Mouse (Mus musculus) thymus, postnatal 25 days (tissue): Measurements from ENCODE around the gene Flrt2.

Experiments
- DNase-seq: peaks from one replicate; pipeline ENCODE4 v3.0.0; 2022

Gene Flrt2

GRCm38 (mm10) chr12:95737571-95737970 is 45.5 kb downstream of the Flrt2 start:
- no peak for DNase-seq

GRCm38 (mm10) chr12:95738031-95738430 is 46.0 kb downstream of the Flrt2 start:
- DNase-seq: no peak

GRCm38 (mm10) chr12:95738491-95739135 is 46.6 kb downstream of the Flrt2 start:
- no peak for DNase-seq

GRCm38 (mm10) chr12:95739739-95740138 is 47.7 kb downstream of the Flrt2 start:
- DNase-seq: no peak

- no peak for DNase-seq
Observed at GRCm38 (mm10) chr12:95741296-95741695, 49.3 kb downstream of the Flrt2 start.

GRCm38 (mm10) chr12:95744307-95744706 is 52.3 kb downstream of the Flrt2 start:
- no peak for DNase-seq

GRCm38 (mm10) chr12:95746856-95747579 is 55.0 kb downstream of the Flrt2 start:
- no peak for DNase-seq

- DNase-seq: no peak
Observed at GRCm38 (mm10) chr12:95748760-95749159, 56.7 kb downstream of the Flrt2 start.

GRCm38 (mm10) chr12:95749248-95749647 is 57.2 kb downstream of the Flrt2 start:
- DNase-seq: no peak

GRCm38 (mm10) chr12:95759212-95759746 is 67.3 kb downstream of the Flrt2 start:
- no peak for DNase-seq

GRCm38 (mm10) chr12:95765255-95765654 is 73.2 kb downstream of the Flrt2 start:
- no peak for DNase-seq

GRCm38 (mm10) chr12:95769041-95769440 is 77.0 kb downstream of the Flrt2 start:
- DNase-seq: no peak

- no peak for DNase-seq
Observed at GRCm38 (mm10) chr12:95770251-95770650, 78.2 kb downstream of the Flrt2 start.

- no peak for DNase-seq
Observed at GRCm38 (mm10) chr12:95790146-95790545, 98.1 kb downstream of the Flrt2 start.

GRCm38 (mm10) chr12:95816660-95817059 is 124.6 kb downstream of the Flrt2 start:
- no peak for DNase-seq
